Mouse (Mus musculus) MEL (cell line): Measurements from ENCODE around the gene Inhba. TPM values are rescaled to one million over a fixed set of nuclear protein-coding genes. Genes with fewer than 3 reads are reported as not detected.

ENCODE experiments used
- DNase-seq: peaks from one replicate; pipeline ENCODE4 v3.0.0; 2011; ENCODE audit warnings: low read depth, low spot score
- H3K27ac ChIP-seq: 2 replicates; pipeline ENCODE4 v1.5.1; 2012; ENCODE audit warnings: low read depth, mild to moderate bottlenecking, control low read depth, low read length, moderate library complexity; ENCODE audit not compliant: control insufficient read depth
- H3K27me3 ChIP-seq, 2 experiments: fragments of 150-350 bp in 1 of 2; sonication (generic) in 1 of 2; 2 replicates each; pipeline ENCODE4 v1.6.1; 2012; ENCODE audit warnings: low read length in 2 of 2, mild to moderate bottlenecking in 2 of 2, improper control_type of control experiment in 1 of 2, moderate library complexity in 1 of 2; ENCODE audit not compliant: insufficient read depth in 2 of 2, control insufficient read depth in 1 of 2
- H3K36me3 ChIP-seq, 2 experiments: 2 replicates each; pipeline ENCODE4 v1.6.1; 2012 to 2014; ENCODE audit warnings: low read length in 2 of 2, improper control_type of control experiment in 1 of 2, inconsistent platforms in 1 of 2, mild to moderate bottlenecking in 1 of 2; ENCODE audit not compliant: insufficient read depth in 2 of 2, control insufficient read depth in 1 of 2
- H3K4me1 ChIP-seq, 2 experiments: fragments of 150-350 bp in 1 of 2; sonication (generic) in 1 of 2; 2 replicates each; pipeline ENCODE4 v1.6.1; 2012; ENCODE audit warnings: low read length in 2 of 2, improper control_type of control experiment in 1 of 2, mild to moderate bottlenecking in 1 of 2; ENCODE audit not compliant: insufficient read depth in 2 of 2, control insufficient read depth in 1 of 2
- H3K4me3 ChIP-seq, 2 experiments: fragments of 150-350 bp in 1 of 2; sonication (generic) in 1 of 2; 2 replicates each; pipeline ENCODE4 v1.5.1; 2012; ENCODE audit warnings: low read depth in 2 of 2, low read length in 2 of 2, mild to moderate bottlenecking in 2 of 2, moderate library complexity in 2 of 2, control low read depth in 1 of 2, improper control_type of control experiment in 1 of 2; ENCODE audit not compliant: control insufficient read depth in 1 of 2, insufficient read depth in 1 of 2
- H3K79me2 ChIP-seq: 2 replicates; pipeline ENCODE4 v1.6.1; 2012; ENCODE audit warnings: mild to moderate bottlenecking, low read length, moderate library complexity; ENCODE audit not compliant: control insufficient read depth, poor library complexity, insufficient read depth
- H3K9ac ChIP-seq: 2 replicates; pipeline ENCODE4 v1.6.1; 2012; ENCODE audit warnings: low read depth, mild to moderate bottlenecking, control low read depth, low read length, moderate library complexity; ENCODE audit not compliant: control insufficient read depth, poor library complexity, severe bottlenecking
- H3K9me3 ChIP-seq: fragments of 150-350 bp; sonication (generic); replicated peaks from 2 replicates; pipeline ENCODE4 v1.6.1; 2012; ENCODE audit warnings: mild to moderate bottlenecking, low read length, improper control_type of control experiment, moderate library complexity; ENCODE audit not compliant: insufficient read depth
- E2F4 ChIP-seq: IDR thresholded peaks from 2 replicates; pipeline ENCODE4 v1.6.1; 2011; ENCODE audit warnings: low read depth, low read length, improper control_type of control experiment, borderline replicate concordance
- ELF1 ChIP-seq: IDR thresholded peaks from 2 replicates; pipeline ENCODE4 v1.6.1; 2014; ENCODE audit warnings: low read depth, mild to moderate bottlenecking, inconsistent platforms, low read length, improper control_type of control experiment, moderate library complexity
- EP300 ChIP-seq, 2 experiments: IDR thresholded peaks; 2 replicates each; pipeline ENCODE4 v1.6.1; 2011; ENCODE audit warnings: improper control_type of control experiment in 2 of 2, low read length in 2 of 2, low read depth in 1 of 2, mild to moderate bottlenecking in 1 of 2
- ETS1 ChIP-seq: IDR thresholded peaks from 2 replicates; pipeline ENCODE4 v1.6.1; 2012; ENCODE audit warnings: low read depth, mild to moderate bottlenecking, inconsistent platforms, low read length, improper control_type of control experiment, moderate library complexity
- GABPA ChIP-seq: IDR thresholded peaks from 2 replicates; pipeline ENCODE4 v1.6.1; 2012; ENCODE audit warnings: low read depth, mild to moderate bottlenecking, inconsistent platforms, low read length, improper control_type of control experiment, moderate library complexity
- GATA1 ChIP-seq: IDR thresholded peaks from 2 replicates; pipeline ENCODE4 v1.6.1; 2011; ENCODE audit warnings: low read depth, low read length, improper control_type of control experiment
- HCFC1 ChIP-seq: IDR thresholded peaks from 2 replicates; pipeline ENCODE4 v1.6.1; 2012; ENCODE audit warnings: low read depth, mild to moderate bottlenecking, inconsistent platforms, low read length, improper control_type of control experiment, moderate library complexity
- MAX ChIP-seq: IDR thresholded peaks from 2 replicates; pipeline ENCODE4 v1.6.1; 2011; ENCODE audit warnings: low read length, improper control_type of control experiment
- MEF2A ChIP-seq: IDR thresholded peaks from 2 replicates; pipeline ENCODE4 v1.6.1; 2014; ENCODE audit warnings: low read depth, mild to moderate bottlenecking, inconsistent platforms, low read length, improper control_type of control experiment; ENCODE audit not compliant: poor library complexity, insufficient replicate concordance, severe bottlenecking; ENCODE audit errors: extremely low read depth
- MYB ChIP-seq: IDR thresholded peaks from 2 replicates; pipeline ENCODE4 v1.6.1; 2011; ENCODE audit warnings: mild to moderate bottlenecking, low read depth, low read length, improper control_type of control experiment
- NELFE ChIP-seq: IDR thresholded peaks from 2 replicates; pipeline ENCODE4 v1.6.1; 2011; ENCODE audit warnings: low read depth, low read length, improper control_type of control experiment
- NRF1 ChIP-seq: IDR thresholded peaks from 2 replicates; pipeline ENCODE4 v1.6.1; 2014; ENCODE audit warnings: low read depth, mild to moderate bottlenecking, inconsistent platforms, low read length, improper control_type of control experiment, moderate library complexity; ENCODE audit not compliant: poor library complexity, insufficient read depth, severe bottlenecking
- POLR2AphosphoS2 ChIP-seq: IDR thresholded peaks from 2 replicates; pipeline ENCODE4 v1.6.1; 2011; ENCODE audit warnings: low read length, improper control_type of control experiment
- POLR2AphosphoS5 ChIP-seq: IDR thresholded peaks from 2 replicates; pipeline ENCODE4 v1.6.1; 2012; ENCODE audit warnings: low read depth, borderline replicate concordance, mild to moderate bottlenecking, inconsistent platforms, low read length, moderate library complexity, mixed read lengths
- RAD21 ChIP-seq: IDR thresholded peaks from 2 replicates; pipeline ENCODE4 v1.6.1; 2011; ENCODE audit warnings: mild to moderate bottlenecking, low read depth, low read length, improper control_type of control experiment
- SMC3 ChIP-seq: IDR thresholded peaks from 2 replicates; pipeline ENCODE4 v1.6.1; 2011; ENCODE audit warnings: low read depth, low read length, improper control_type of control experiment
- TAL1 ChIP-seq: IDR thresholded peaks from 2 replicates; pipeline ENCODE4 v1.6.1; 2012; ENCODE audit warnings: mild to moderate bottlenecking, inconsistent platforms, low read length, moderate library complexity, mixed read lengths
- TCF12 ChIP-seq: IDR thresholded peaks from 2 replicates; pipeline ENCODE4 v1.6.1; 2014; ENCODE audit warnings: low read depth, mild to moderate bottlenecking, inconsistent platforms, low read length, improper control_type of control experiment, moderate library complexity
- UBTF ChIP-seq: IDR thresholded peaks from 2 replicates; pipeline ENCODE4 v1.6.1; 2012; ENCODE audit warnings: low read depth, mild to moderate bottlenecking, inconsistent platforms, low read length, improper control_type of control experiment, moderate library complexity, borderline replicate concordance; ENCODE audit not compliant: insufficient read depth
- ZC3H11A ChIP-seq: IDR thresholded peaks from 2 replicates; pipeline ENCODE4 v1.6.1; 2012; ENCODE audit warnings: low read depth, mild to moderate bottlenecking, inconsistent platforms, low read length, improper control_type of control experiment
- ZKSCAN1 ChIP-seq: IDR thresholded peaks from 2 replicates; pipeline ENCODE4 v1.6.1; 2012; ENCODE audit warnings: low read depth, mild to moderate bottlenecking, inconsistent platforms, low read length, improper control_type of control experiment, moderate library complexity
- ZMIZ1 ChIP-seq: IDR thresholded peaks from 2 replicates; pipeline ENCODE4 v1.6.1; 2012; ENCODE audit warnings: low read depth, mild to moderate bottlenecking, inconsistent platforms, low read length, improper control_type of control experiment, moderate library complexity
- ZNF384 ChIP-seq: IDR thresholded peaks from 2 replicates; pipeline ENCODE4 v1.6.1; 2012; ENCODE audit warnings: low read depth, mild to moderate bottlenecking, inconsistent platforms, low read length, improper control_type of control experiment
- polyA plus RNA-seq, 2 experiments: library from polyadenylated mRNA; stranded (reverse) in 1 of 2; unstranded in 1 of 2; fragments of >175 nt in 1 of 2; fragments of >200 nt in 1 of 2; gene quantifications; 2 replicates each; pipeline versions ENCODE4 v1.2.1 to v1.2.4; 2012; ENCODE audit warnings: low replicate concordance in 2 of 2, low read depth in 1 of 2; ENCODE audit not compliant: insufficient read length in 2 of 2, insufficient read depth in 1 of 2, missing spikeins in 1 of 2
- total RNA-seq: library from RNA; depleted of rRNA; stranded (reverse); fragments of 300-350 nt; gene quantifications from 2 replicates; pipeline ENCODE4 v1.2.3, GENCODE M21; 2012

Inhba gene
- total and polyA plus RNA-seq, 3 experiments = not detected

DNA sequence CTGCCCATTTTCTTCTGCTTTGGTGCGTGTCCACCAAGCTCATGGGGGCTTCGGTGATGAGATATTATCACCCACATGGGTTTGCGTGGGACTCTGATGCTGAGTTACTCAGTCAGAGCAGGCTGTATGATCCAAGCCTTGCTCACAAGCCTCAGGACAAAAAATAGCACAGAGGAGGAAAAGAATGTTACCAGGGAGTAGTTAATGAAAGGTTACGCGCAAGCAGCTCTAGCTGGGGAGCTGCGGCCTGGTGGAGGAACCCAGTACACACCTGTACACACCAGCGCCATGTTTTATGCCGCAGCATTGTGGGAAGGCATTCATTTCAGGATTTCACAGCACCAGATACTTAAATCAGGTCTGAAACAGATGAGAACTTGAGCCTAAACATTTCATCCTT lies 10.9 kb downstream of the Inhba start:
- Histone ChIP-seq H3K4me3 (no peak overlapping the region), H3K4me1 (no peaks in the 10 kb centered on the region), H3K79me2 (no peaks in the 10 kb centered on the region), H3K27me3 (no peaks in the 10 kb centered on the region), H3K9ac (no peak overlapping the region), H3K36me3 (no peaks in the 10 kb centered on the region), H3K9me3 (no peaks in the 10 kb centered on the region), H3K27ac (no peak overlapping the region)
- no peak for DNase-seq
- TF ChIP-seq ZNF384 (no peak), ZMIZ1 (no peak), ZKSCAN1 (no peak), NRF1 (no peak), E2F4 (no peak), NELFE (no peak), GABPA (no peak), POLR2AphosphoS2 (no peak), MYB (no peak), ZC3H11A (no peak), ELF1 (no peak), HCFC1 (no peak)

DNA sequence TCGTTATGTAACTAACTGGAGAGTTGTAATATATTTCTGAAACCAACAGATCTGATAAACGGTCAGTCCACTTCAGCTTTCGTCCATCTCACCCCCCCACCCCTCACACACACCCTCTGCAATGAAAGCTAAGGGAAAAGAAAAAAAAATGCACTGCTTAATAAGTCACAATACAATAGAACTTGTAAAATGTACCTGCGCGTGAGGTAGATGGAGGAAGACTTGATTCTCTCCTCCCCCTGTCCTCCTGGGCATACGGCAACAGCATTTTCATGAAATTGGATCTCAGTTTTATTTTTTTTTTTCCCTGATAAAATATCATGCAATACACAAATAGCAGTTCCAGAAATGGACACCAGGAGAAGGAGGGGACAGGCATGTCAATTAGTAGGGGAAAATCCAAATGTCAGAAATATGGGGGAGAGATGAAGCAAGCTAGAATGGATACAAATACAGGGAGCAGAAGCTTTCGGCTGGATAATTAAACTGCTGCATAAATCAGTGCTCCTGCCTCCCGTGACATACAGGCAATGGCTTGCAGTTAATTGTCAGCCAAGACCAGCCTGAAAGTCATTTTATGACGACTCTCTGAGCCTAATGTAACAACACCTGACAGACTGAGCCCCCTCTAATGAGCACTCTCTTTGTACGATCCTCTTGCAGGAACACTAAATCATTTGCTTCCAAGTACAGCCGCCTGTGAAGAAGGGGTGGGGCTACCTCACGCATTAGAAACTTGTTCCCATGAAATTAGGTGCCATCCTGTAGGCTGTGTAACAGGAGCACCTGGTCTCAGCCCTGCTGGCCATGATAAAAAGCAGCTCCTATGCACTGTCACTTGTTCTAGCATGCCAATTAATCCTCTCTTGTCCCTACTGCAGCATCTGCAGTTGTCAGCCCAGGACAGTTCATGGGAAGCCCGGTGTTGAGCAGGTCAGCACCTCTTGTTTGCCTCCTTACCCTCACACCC lies 11.7 kb downstream of the Inhba start:
- Histone ChIP-seq H3K79me2 (no peaks in the 10 kb centered on the region), H3K27ac (no peak overlapping the region), H3K4me1 (no peaks in the 10 kb centered on the region), H3K9me3 (no peaks in the 10 kb centered on the region), H3K9ac (no peak overlapping the region), H3K4me3 (no peak overlapping the region), H3K36me3 (no peaks in the 10 kb centered on the region), H3K27me3 (no peaks in the 10 kb centered on the region)
- TF ChIP-seq UBTF (no peak), MEF2A (no peak), TAL1 (no peak), SMC3 (no peak), ZKSCAN1 (no peak), MAX (no peak), EP300 (IDR thresholded peaks at IDR 0.05; ENCODE audit: low read depth in 1 of 2, low read length in 2 of 2) (no peak), POLR2AphosphoS5 (no peak), TCF12 (no peak), NRF1 (no peak), ETS1 (no peak), NELFE (no peak), GATA1 (no peak), HCFC1 (no peak), RAD21 (no peak)
- no peak for DNase-seq
